Mouse (Mus musculus) testis, postnatal 10 days (tissue): ENCODE measurements around the gene Ankub1.
A peak's percentile ranks its signal among the peaks of the same experiment; 100 is the strongest.

ENCODE experiments used
- DNase-seq: peaks from one replicate; pipeline ENCODE4 v3.0.0; 2021; ENCODE audit warnings: low spot score

Ankub1 gene

GRCm38 (mm10) chr3:57643191-57643590, 49.4 kb downstream of the Ankub1 start:
- no peak for DNase-seq

- DNase-seq: no peak
Observed at GRCm38 (mm10) chr3:57637596-57637995, 55.0 kb downstream of the Ankub1 start.

GRCm38 (mm10) chr3:57634763-57635487, 57.7 kb downstream of the Ankub1 start:
- no peak for DNase-seq

GRCm38 (mm10) chr3:57626954-57627513, 65.6 kb downstream of the Ankub1 start:
- no peak for DNase-seq

GRCm38 (mm10) chr3:57625275-57625997, 67.2 kb downstream of the Ankub1 start:
- peak; percentile 87 for DNase-seq

- peak; percentile 42 for DNase-seq
Observed at GRCm38 (mm10) chr3:57619718-57620117, 72.9 kb downstream of the Ankub1 start.

GRCm38 (mm10) chr3:57615652-57616051, 76.9 kb downstream of the Ankub1 start:
- no peak for DNase-seq

- DNase-seq: no peak
Observed at GRCm38 (mm10) chr3:57612430-57612997, 80.1 kb downstream of the Ankub1 start.

- DNase-seq: no peak
Observed at GRCm38 (mm10) chr3:57611776-57612175, 80.8 kb downstream of the Ankub1 start.
